Mouse (Mus musculus) stomach, postnatal 0 days (tissue): ENCODE measurements at regions not wholly inside any gene's neighbourhood (a gene's known extent, or its start where the extent isn't known, plus 50 kb on each side); places are given as distances from the start of the nearest gene placed in this dataset.

Experiments
- CTCF ChIP-seq: IDR thresholded peaks from 2 replicates; pipeline ENCODE4 v1.5.1; 2016; ENCODE audit warnings: antibody characterized with exemption, low read depth, mild to moderate bottlenecking, moderate library complexity
- EP300 ChIP-seq: optimal IDR thresholded peaks from 2 replicates; pipeline ENCODE3; 2016; ENCODE audit warnings: antibody characterized with exemption

GRCm38 (mm10) chr1:150043061-150043460 lies 56.8 kb upstream of the Ptgs2 start:
- TF ChIP-seq EP300, result no peak
- TF ChIP-seq CTCF, result no peak
